Mouse (Mus musculus) 3T3-L1 (cell line): ENCODE data around the gene Zkscan2.

Experiments used
- DNase-seq: peaks from one replicate; pipeline ENCODE4 v3.0.0-alpha.2; 2015; ENCODE audit warnings: low read depth, low spot score

Zkscan2 gene

DNA sequence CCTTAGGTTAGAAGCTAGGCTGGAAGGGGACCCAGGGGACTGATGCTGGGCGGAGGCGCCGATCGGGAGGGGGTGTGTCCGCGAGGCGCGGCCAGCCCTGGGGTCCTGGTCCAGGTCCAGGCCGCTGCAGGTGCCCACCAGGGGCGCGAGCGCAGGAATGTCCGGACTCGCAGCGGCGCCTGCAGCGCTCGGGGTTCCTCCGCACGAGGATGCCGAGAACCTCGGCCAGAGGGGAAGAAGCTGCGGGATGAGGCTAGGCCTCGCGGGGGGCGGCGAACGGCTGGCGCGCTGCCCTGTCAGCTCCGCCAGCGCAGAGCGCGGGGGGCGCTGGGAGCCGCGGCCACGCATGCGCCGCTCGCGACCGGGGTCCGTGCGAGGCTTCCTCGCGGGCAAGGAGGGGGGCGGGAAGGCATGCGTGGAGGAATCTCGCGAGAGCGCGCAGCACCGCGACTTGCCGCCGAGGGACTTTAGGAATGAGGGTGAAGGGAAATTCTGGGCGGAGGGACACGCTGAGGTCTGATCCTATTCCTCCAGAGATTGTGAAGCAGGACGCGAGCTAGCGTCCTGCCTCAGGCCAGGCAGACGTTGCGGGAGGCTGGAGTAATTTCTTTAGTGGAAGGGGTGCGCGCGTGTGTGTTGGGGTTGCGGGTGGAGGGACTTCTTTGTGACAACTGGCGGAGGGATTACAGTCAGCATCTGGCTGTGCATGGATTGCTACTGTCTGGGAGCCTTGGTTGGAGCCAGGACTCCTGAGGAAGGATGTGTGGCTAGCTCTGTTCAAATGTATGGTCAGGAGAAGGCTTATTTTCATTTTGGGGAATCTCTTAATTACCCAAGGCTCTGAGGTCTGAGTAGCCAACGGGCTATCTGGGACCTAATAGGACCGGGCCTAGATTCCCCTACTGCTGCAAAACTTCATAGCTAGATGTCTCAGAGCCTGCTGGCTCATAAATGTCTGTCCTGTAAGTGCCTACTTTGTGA lies at the start of gene Zkscan2:
TSS of gene Zkscan2 (minus strand) at position 211 of the 981 bp plus-strand sequence.
- no peak for DNase-seq

DNA sequence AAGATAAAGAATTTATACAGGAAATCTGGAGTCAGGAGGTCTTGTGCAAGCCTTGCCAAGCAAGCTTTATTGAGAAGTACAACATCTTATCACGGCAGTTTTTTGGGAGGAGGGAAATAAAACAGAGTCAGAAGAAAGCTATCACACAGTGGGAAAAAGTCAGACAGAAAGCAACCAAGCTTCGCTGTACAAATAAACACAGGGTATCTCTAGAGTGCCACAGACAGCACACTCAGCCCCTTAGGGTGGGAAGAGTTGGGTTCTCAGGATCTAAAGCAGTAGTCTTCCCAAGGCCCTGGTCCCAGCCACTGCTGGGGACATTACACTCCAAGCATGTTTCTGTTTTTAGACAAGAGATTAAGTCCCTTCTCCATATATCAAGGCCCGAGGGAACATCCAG lies 28.9 kb upstream of the Zkscan2 start:
- no peak for DNase-seq

- no peak for DNase-seq
Observed at GRCm38 (mm10) chr7:123525761-123526160, 25.5 kb upstream of the Zkscan2 start.

DNA sequence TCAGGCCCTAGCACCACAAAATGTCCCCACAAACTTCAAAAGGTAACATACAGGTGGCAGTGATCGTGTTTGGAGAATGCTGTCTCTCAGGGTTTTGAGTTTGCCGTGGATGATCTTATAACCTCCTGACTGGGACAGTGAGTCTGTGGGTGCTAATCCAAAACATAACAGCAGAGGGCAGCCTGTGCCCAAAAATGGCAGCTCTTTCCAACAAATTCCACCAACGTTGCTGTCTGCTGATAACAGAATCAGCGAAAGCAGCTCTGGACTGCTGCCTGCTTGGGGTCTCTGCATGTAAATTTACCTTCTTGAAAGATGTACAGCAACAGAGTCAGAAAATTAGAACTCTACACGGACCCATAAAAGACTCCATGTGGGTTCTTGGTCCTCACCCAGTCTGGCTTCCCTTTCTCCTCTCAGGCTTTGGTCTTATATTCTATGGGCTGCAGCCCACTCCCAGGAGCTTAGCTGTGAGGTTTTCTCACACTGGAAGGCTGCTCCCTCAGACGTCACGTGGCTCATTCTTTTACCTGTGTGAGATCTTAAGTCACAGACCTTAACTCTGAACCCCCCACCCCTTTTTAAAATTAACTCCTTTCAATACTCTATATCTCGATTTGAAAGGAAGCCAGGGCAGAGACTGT lies 24.1 kb upstream of the Zkscan2 start:
- DNase-seq = peak; percentile 69

DNA sequence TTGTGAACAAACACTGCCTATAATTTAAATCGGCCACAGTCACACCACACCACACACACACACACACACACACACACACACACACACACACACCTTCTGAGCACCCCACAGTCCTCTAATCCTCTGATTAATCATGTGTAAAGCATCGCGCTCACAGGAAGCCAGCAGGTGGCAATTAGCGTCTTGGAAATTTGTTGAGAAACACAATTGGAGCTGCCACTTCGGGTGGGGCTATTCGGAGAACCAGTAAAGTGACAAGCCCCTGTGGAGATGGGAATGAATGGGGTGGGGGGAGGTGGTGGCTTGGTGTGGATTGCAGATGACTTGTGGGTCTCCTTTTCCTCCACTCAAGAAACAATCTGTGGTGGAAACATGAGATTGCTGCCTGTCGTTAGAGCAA lies 7.7 kb upstream of the Zkscan2 start:
- DNase-seq = no peak

DNA sequence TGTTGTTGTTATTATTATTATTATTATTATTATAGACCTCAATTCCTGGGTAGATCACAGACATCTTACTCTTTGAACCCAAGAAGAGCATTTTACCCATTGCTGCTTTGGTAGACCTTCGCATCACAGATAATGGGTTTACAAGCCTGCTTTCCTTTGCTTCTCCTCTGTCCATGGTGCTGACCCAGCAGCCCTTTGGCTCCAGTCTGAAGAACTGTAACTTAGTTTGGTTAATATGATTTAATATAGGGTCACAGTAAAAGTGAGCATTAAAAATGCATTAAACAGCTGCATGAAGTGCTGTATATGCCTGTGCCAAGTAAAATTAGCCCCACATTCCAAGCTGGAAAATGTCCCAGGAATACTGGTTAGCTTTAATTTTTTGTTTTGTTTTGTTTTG lies 3.1 kb upstream of the Zkscan2 start:
- DNase-seq = peak; percentile 50

DNA sequence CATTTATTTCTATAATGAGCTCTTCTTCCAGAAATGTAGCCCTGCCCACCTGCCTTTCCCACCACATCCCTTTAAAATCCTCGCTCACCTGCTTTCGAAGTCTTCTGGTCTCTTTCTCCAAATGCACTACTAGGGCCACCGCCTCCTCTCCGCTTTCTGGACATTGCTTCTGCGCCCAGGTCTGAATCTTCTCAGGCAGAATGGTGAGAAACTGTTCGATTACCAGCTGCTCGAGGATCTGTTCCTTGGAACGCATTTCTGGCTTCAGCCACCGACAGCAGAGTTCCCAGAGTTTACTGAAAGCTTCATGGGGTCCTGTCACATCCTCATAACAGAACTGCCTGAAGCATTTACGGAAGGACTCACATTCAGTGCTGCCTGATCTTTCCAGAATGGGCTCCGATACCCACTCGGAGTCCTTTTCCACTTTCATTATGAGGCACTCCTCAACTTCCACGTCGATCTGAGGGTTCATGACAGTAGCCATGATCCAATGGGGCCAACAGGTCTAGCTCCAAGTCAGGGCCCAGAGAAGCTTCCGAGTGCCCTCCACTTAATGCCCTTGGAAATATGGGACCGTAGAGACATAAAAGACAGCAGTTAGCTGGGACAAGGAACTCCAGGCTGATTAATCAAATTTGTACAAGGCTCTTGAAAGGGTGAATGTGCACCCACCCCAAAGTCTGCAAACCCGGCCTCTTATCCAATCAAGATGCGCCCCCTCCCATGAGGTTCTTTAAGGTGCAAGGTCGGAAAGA lies 589 bp downstream of the Zkscan2 start:
- DNase-seq = no peak

- DNase-seq = no peak
Observed at GRCm38 (mm10) chr7:123487703-123488102, 12.5 kb downstream of the Zkscan2 start.

- DNase-seq = no peak
Observed at GRCm38 (mm10) chr7:123467961-123468360, 32.3 kb downstream of the Zkscan2 start.

DNA sequence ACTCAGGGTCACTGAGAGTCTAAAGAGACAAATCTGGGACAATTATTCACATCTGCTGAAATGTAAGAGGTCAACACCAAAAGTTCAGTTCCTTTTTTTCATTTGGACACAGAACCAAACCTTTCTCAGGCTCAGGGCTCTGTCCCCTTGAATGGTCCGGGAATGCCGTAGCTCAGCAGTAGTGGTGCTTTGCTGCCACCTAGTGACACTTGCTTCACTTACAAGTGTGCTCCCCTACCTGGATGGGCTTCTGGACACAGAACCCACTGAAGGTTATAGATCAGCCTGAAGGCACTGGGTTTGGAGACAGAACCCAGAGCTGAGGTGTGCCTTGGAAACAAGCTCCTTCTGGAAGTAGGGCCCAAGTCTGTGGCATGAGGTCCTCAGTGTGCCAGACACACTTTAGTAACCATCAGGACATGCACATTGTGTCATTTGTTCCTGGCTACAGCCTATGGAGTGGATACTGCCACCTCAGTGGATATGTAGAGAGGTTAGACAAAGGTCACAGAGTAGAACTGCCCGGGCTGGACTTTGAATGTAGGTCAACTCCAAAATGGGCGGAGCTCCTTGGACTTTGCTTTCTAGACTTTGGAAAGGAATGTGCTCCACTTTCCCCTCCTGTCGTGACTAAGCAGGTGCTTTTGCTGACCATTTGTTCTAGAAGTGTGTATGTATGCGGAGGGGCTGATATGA lies 34.4 kb downstream of the Zkscan2 start:
- peak; percentile 85 for DNase-seq

- DNase-seq = no peak
Observed at GRCm38 (mm10) chr7:123463569-123463968, 36.7 kb downstream of the Zkscan2 start.

DNA sequence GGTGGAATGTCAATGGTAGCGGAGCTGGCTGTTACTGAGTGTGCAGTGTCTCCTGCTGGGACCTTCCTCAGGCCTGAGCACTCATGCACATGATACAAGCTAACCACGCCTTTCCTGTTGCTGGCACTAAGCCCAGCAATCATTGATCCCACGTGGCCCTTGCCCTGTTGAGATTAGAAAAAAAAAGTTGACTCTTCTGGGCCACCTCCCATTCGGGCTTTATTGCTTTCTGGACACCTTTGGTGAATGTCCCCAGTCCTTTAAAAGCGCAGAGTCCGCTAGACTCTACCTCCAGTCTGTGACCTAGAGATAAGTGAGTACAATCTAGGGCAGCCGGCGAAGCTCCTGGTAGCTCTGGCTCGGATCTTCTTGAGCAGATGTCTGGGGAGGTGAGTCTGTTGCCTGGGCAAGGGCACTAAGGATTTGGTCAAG lies 38.2 kb downstream of the Zkscan2 start, which contains the start of gene Aqp8:
TSS of gene Aqp8 (plus strand) at position 222 of the 432 bp plus-strand sequence.
- DNase-seq = peak; percentile 39

GRCm38 (mm10) chr7:123461316-123461715 lies 38.9 kb downstream of the Zkscan2 start:
- no peak for DNase-seq

DNA sequence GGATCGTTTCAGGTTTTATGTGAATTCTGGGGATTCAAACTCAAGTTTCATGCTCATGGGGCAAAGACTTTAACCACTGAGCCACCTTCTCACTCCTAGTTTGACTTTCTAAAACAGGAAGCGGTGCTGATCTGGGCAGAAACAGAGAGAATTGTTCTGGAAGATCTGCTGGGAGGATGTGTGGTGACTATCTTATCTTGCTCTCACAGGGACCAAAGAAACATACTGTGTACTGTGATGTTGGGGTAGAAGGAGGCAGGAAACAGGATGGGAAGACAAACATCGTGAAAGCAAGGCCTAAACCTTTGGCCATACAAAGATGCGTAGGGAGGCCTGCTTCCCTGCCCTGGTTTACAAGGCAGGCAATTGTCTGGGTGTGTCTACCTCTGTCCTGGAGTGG lies 41.0 kb downstream of the Zkscan2 start:
- DNase-seq = no peak

GRCm38 (mm10) chr7:123458309-123458708 lies 41.9 kb downstream of the Zkscan2 start:
- no peak for DNase-seq

GRCm38 (mm10) chr7:123455088-123455487 lies 45.2 kb downstream of the Zkscan2 start:
- peak; percentile 76 for DNase-seq

- no peak for DNase-seq
Observed at GRCm38 (mm10) chr7:123453066-123453465, 47.2 kb downstream of the Zkscan2 start.

DNA sequence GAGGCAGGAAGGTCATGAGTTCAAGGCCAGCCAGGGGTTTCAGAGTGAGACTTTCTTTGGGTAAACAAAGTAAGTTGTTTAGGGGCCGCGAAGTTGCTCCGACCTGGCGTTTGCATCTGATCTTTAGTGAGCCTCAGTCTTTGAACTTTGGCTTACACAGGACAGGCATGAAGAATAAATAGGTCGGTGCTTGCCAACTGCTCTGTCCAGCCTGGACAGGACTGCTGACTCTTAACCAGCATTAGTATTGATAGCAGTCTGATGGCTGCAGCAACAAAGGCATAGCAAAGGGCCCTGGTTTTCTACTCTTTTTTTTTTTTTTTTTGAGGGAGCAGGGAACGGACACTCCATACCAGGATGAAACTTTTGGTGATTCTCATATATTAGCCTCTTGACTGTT lies 47.7 kb downstream of the Zkscan2 start:
- no peak for DNase-seq

DNA sequence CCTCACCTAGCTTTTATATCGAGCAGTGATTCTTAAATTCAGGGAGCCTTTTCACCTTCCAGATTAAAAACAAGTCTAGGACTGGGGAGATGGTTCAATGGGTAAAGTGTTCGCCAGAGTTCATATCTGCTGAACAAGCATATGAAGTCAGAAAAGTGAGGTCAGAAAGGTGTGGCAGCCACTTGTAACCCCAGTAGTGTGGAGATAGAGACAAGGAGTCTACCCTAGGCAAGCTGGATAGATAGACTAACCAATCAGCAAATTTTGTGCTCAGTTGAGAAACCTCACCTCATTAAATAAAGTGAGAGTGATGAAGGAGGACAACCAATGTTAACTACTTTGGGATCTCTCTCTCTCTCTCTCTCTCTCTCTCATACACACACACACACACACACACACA lies 49.7 kb downstream of the Zkscan2 start:
- DNase-seq = no peak

DNA sequence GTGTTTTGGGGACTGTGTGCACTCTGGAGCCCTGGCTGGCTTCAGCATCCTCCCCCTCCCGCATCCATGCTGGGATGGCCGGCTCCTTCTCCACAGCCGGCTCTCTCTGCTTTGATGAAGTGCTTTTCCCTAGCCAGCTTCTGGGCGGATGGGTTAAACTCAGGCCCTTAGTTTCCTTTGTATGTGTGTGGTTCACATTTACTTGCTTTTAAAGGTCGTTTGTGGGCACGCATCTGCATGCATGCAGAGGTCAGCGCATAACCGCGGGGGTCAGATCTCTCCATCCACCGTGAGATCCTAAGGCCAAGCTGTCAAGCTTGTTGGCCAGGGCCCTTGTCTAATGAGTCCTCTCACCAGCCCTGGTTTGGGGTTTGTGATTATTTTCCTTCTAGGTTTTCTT lies 50.6 kb downstream of the Zkscan2 start:
- DNase-seq = no peak

- DNase-seq = no peak
Observed at GRCm38 (mm10) chr7:123448794-123449193, 51.5 kb downstream of the Zkscan2 start.
